Mouse (Mus musculus): ENCODE results near the gene Abl1. TPM values are rescaled to one million over a fixed set of nuclear protein-coding genes. Genes with fewer than 3 reads are reported as not detected.

Gene Abl1
- polyA plus RNA-seq, 1 experiment: 28.0 TPM

- peak; percentile 41 for TF ChIP-seq REST (IDR thresholded peaks at IDR 0.05; ENCODE audit: insufficient read depth, insufficient read length)
- TF ChIP-seq POLR2A (IDR thresholded peaks at IDR 0.05; ENCODE audit: insufficient read length, low read depth): no peak
- H3K4me2 ChIP-seq (ENCODE audit: low read depth): no peak overlapping the region
- H3K79me2 ChIP-seq (ENCODE audit: control insufficient read depth, insufficient read depth): no peaks in the 10 kb centered on the region
- H3ac ChIP-seq (ENCODE audit: control insufficient read depth, insufficient read length): no peak overlapping the region
- no peak overlapping the region for H3K4me3 ChIP-seq
- H3K27me3 ChIP-seq (ENCODE audit: control insufficient read depth, insufficient read depth, insufficient read length): peaks cover 80% of the 10 kb centered on the region
- H3K36me3 ChIP-seq (ENCODE audit: control insufficient read depth, insufficient read depth): no peaks in the 10 kb centered on the region
Observed at GRCm38 (mm10) chr2:31641508-31641830, 46.7 kb upstream of the Abl1 start.

GRCm38 (mm10) chr2:31641929-31642328 lies 46.2 kb upstream of the Abl1 start:
- H3K36me3 ChIP-seq (ENCODE audit: control insufficient read depth, insufficient read depth): no peaks in the 10 kb centered on the region
- H3K27me3 ChIP-seq (ENCODE audit: control insufficient read depth, insufficient read depth, insufficient read length): peaks cover 80% of the 10 kb centered on the region
- no peak overlapping the region for H3K4me3 ChIP-seq
- no peaks in the 10 kb centered on the region for H3K79me2 ChIP-seq (ENCODE audit: control insufficient read depth, insufficient read depth)
- no peak overlapping the region for H3ac ChIP-seq (ENCODE audit: control insufficient read depth, insufficient read length)
- TF ChIP-seq MAX (IDR thresholded peaks at IDR 0.05; ENCODE audit: low read depth) (no peak), POLR2A (IDR thresholded peaks at IDR 0.05; ENCODE audit: insufficient read length, low read depth) (no peak), POLR2AphosphoS2 (IDR thresholded peaks at IDR 0.05; ENCODE audit: insufficient read length, low read depth) (no peak), REST (IDR thresholded peaks at IDR 0.05; ENCODE audit: insufficient read depth, insufficient read length) (no peak), E2F4 (IDR thresholded peaks at IDR 0.05; ENCODE audit: insufficient read depth) (no peak), SRF (IDR thresholded peaks at IDR 0.05; ENCODE audit: control insufficient read depth, insufficient read length, low read depth) (no peak), TCF3 (IDR thresholded peaks at IDR 0.05; ENCODE audit: insufficient read length, low read depth) (no peak), MYOG (IDR thresholded peaks at IDR 0.05; ENCODE audit: control insufficient read depth in 1 of 3, insufficient read depth in 1 of 3, insufficient read length in 2 of 3, low read depth in 2 of 3) (no peak)
- no peak overlapping the region for H3K4me2 ChIP-seq (ENCODE audit: low read depth)

- Histone ChIP-seq H3K4me3 (no peak overlapping the region), H3K36me3 (ENCODE audit: control insufficient read depth, insufficient read depth) (no peaks in the 10 kb centered on the region), H3K4me2 (ENCODE audit: low read depth) (no peak overlapping the region), H3K27me3 (ENCODE audit: control insufficient read depth, insufficient read depth, insufficient read length) (peaks cover 77% of the 10 kb centered on the region), H3ac (ENCODE audit: control insufficient read depth, insufficient read length) (no peak overlapping the region), H3K79me2 (ENCODE audit: control insufficient read depth, insufficient read depth) (no peaks in the 10 kb centered on the region)
- no peak for TF ChIP-seq SRF (IDR thresholded peaks at IDR 0.05; ENCODE audit: control insufficient read depth, insufficient read length, low read depth)
- TF ChIP-seq MAX (IDR thresholded peaks at IDR 0.05; ENCODE audit: low read depth): no peak
- TF ChIP-seq CEBPB (IDR thresholded peaks at IDR 0.05; ENCODE audit: insufficient read depth, poor library complexity, severe bottlenecking): no peak
- no peak for TF ChIP-seq REST (IDR thresholded peaks at IDR 0.05; ENCODE audit: insufficient read depth, insufficient read length)
- no peak for TF ChIP-seq USF1 (IDR thresholded peaks at IDR 0.05; ENCODE audit: low read depth)
- TF ChIP-seq TCF12 (IDR thresholded peaks at IDR 0.05; ENCODE audit: insufficient read depth, poor library complexity, severe bottlenecking): no peak
- TF ChIP-seq POLR2AphosphoS2 (IDR thresholded peaks at IDR 0.05; ENCODE audit: insufficient read length, low read depth): no peak
- no peak for TF ChIP-seq TCF3 (IDR thresholded peaks at IDR 0.05; ENCODE audit: insufficient read length, low read depth)
- no peak for TF ChIP-seq MYOD1 (IDR thresholded peaks at IDR 0.05; ENCODE audit: control insufficient read depth in 1 of 3, insufficient read length in 2 of 3, low read depth in 2 of 3)
- TF ChIP-seq POLR2A (IDR thresholded peaks at IDR 0.05; ENCODE audit: insufficient read length, low read depth): no peak
Observed at GRCm38 (mm10) chr2:31653971-31654853, 34.0 kb upstream of the Abl1 start.

DNA sequence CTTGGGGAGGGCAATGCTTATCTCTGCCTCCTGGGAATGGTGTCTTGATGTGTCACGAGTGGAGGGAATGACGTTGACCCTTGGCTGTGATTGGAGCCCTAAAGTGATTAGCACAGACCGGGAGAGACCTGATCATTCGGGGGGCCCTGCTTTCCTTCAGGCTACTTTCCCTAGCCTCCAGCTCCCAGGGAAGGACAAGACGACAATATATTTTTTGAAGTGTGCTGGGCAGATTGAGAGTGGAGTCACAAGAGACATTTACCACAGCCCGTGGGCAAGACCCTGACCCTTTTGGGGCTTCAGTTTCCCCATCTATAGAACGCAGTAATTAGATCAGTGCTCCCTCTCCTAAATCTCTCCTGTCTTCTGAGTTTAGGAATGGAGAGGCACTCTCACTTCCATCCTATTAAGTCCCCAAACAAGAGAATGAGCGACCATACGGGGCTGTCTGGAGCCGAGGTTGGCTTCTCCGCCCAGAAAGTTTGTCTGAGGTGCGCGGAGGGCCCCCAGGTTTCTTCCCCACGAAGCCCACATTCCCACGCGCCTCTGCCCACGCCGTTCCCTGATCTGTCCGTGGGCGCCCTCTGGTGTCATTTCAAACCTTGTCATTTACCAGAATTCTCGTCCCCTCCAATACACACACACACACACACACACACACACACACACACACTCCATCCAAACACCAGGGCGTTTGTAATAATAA lies 33.2 kb upstream of the Abl1 start:
- Histone ChIP-seq H3K79me2 (ENCODE audit: control insufficient read depth, insufficient read depth) (no peaks in the 10 kb centered on the region), H3K27me3 (ENCODE audit: control insufficient read depth, insufficient read depth, insufficient read length) (peaks cover 75% of the 10 kb centered on the region), H3K4me3 (no peak overlapping the region), H3ac (ENCODE audit: control insufficient read depth, insufficient read length) (no peak overlapping the region), H3K36me3 (ENCODE audit: control insufficient read depth, insufficient read depth) (no peaks in the 10 kb centered on the region), H3K4me2 (ENCODE audit: low read depth) (no peak overlapping the region)
- TF ChIP-seq TCF3 (IDR thresholded peaks at IDR 0.05; ENCODE audit: insufficient read length, low read depth) (no peak), USF1 (IDR thresholded peaks at IDR 0.05; ENCODE audit: low read depth) (no peak)

GRCm38 (mm10) chr2:31656374-31656773 lies 31.8 kb upstream of the Abl1 start:
- Histone ChIP-seq H3K79me2 (ENCODE audit: control insufficient read depth, insufficient read depth) (no peaks in the 10 kb centered on the region), H3ac (ENCODE audit: control insufficient read depth, insufficient read length) (no peak overlapping the region), H3K4me2 (ENCODE audit: low read depth) (no peak overlapping the region), H3K27me3 (ENCODE audit: control insufficient read depth, insufficient read depth, insufficient read length) (peaks cover 70% of the 10 kb centered on the region), H3K36me3 (ENCODE audit: control insufficient read depth, insufficient read depth) (no peaks in the 10 kb centered on the region), H3K4me3 (no peak overlapping the region)
- no peak for TF ChIP-seq MYOG (IDR thresholded peaks at IDR 0.05; ENCODE audit: control insufficient read depth in 1 of 3, insufficient read depth in 1 of 3, insufficient read length in 2 of 3, low read depth in 2 of 3)
- no peak for TF ChIP-seq MAX (IDR thresholded peaks at IDR 0.05; ENCODE audit: low read depth)
- no peak for TF ChIP-seq MYOD1 (IDR thresholded peaks at IDR 0.05; ENCODE audit: control insufficient read depth in 1 of 3, insufficient read length in 2 of 3, low read depth in 2 of 3)
- no peak for TF ChIP-seq TCF12 (IDR thresholded peaks at IDR 0.05; ENCODE audit: insufficient read depth, poor library complexity, severe bottlenecking)
- no peak for TF ChIP-seq POLR2A (IDR thresholded peaks at IDR 0.05; ENCODE audit: insufficient read length, low read depth)
- TF ChIP-seq POLR2AphosphoS2 (IDR thresholded peaks at IDR 0.05; ENCODE audit: insufficient read length, low read depth): no peak
- no peak for TF ChIP-seq REST (IDR thresholded peaks at IDR 0.05; ENCODE audit: insufficient read depth, insufficient read length)
- no peak for TF ChIP-seq CEBPB (IDR thresholded peaks at IDR 0.05; ENCODE audit: insufficient read depth, poor library complexity, severe bottlenecking)
- no peak for TF ChIP-seq E2F4 (IDR thresholded peaks at IDR 0.05; ENCODE audit: insufficient read depth)
- no peak for TF ChIP-seq SRF (IDR thresholded peaks at IDR 0.05; ENCODE audit: control insufficient read depth, insufficient read length, low read depth)
- no peak for TF ChIP-seq USF1 (IDR thresholded peaks at IDR 0.05; ENCODE audit: low read depth)
- no peak for TF ChIP-seq TCF3 (IDR thresholded peaks at IDR 0.05; ENCODE audit: insufficient read length, low read depth)
